In genomic region chr5:103629111-103629764, GRCm38 (mm10) we compare ENCODE assay signal across 8 mouse cellular contexts. TPM values are rescaled to one million over a fixed set of nuclear protein-coding genes. Genes with fewer than 3 reads are reported as not detected.
DNase-seq lines count a peak whose midpoint lies in the region; ATAC-seq lines count a peak whose summit lies in the region.

Gene Slc10a6 (minus strand): TSS chr5:103629403.

- DNase-seq in spleen, postnatal 36 days (ENCODE audit: low spot score in 2 of 2): peak; percentile 10 to 30
- DNase-seq in spleen, postnatal 14 days (ENCODE audit: low spot score in 2 of 2): no peak
- peak; percentile 85 to 86 for DNase-seq in heart, postnatal 14 days
- peak; percentile 65 to 70 for DNase-seq in layer of hippocampus, postnatal 10 days (ENCODE audit: low spot score in 2 of 2)
- DNase-seq in lung, postnatal 4 days: peak; percentile 75 to 93
- DNase-seq in urinary bladder, postnatal 14 days (ENCODE audit: low spot score): peak; percentile 82
- no peak for DNase-seq in thymus, postnatal 36 days

- intact Hi-C loops in heart, postnatal 14 days (cut with DNase I): no loop called here

- ATAC-seq in frontal cortex, adult (ENCODE audit: low TSS enrichment): peak; percentile 85

RNA-seq across cellular contexts. Expression of gene Slc10a6, which starts in this region (rescaled TPM):
- 10 to 100 TPM in 1 of 2 experiments, 1 to 10 TPM in 1; 8.0 to 10.3 TPM for total RNA-seq in heart, postnatal 14 days (2021)
- under 1 TPM in 1 of 2 experiments, not detected in 1; 0.25 TPM for total RNA-seq in layer of hippocampus, postnatal 10 days (2021)

Comparison
In these comparisons a context has a peak if more than half of its experiments do, and no peak if none do; other contexts are left out.
1. RNA of gene Slc10a6 (total RNA-seq): 8.0 to 10.3 TPM in heart, postnatal 14 days; 0.25 TPM in layer of hippocampus, postnatal 10 days; every median in the first group is over 4 times any median in the second.
2. DNase-seq: peak in spleen, postnatal 36 days (2 of 2), heart, postnatal 14 days (2 of 2), lung, postnatal 4 days (2 of 2) and urinary bladder, postnatal 14 days (single experiment); none in spleen, postnatal 14 days (0 of 2) and thymus, postnatal 36 days (0 of 2).
3. Peak in DNase-seq in layer of hippocampus, postnatal 10 days; RNA of the gene not detected or under 1 TPM.